Mouse (Mus musculus): ENCODE measurements at regions not wholly inside any gene's neighbourhood (a gene's known extent, or its start where the extent isn't known, plus 50 kb on each side); places are given as distances from the start of the nearest gene placed in this dataset.
A peak's percentile ranks its signal among the peaks of the same experiment; 100 is the strongest.

GRCm38 (mm10) chr13:91274131-91274530 is 50.4 kb upstream of the Atg10 start:
- no peak for DNase-seq

- no peak for DNase-seq
Measured at GRCm38 (mm10) chr13:91274615-91275014, 50.8 kb upstream of the Atg10 start.

GRCm38 (mm10) chr13:91279487-91279886 is 55.7 kb upstream of the Atg10 start:
- peak; percentile 9 for DNase-seq

- no peak for DNase-seq
Measured at GRCm38 (mm10) chr13:91295552-91296170, 71.9 kb upstream of the Atg10 start.

- no peak for DNase-seq
Measured at GRCm38 (mm10) chr13:91296521-91297160, 72.9 kb upstream of the Atg10 start.

- DNase-seq: no peak
Measured at GRCm38 (mm10) chr13:91301849-91302248, 78.1 kb upstream of the Atg10 start.

GRCm38 (mm10) chr13:91305697-91306405 is 82.1 kb upstream of the Atg10 start:
- no peak for DNase-seq

- DNase-seq: no peak
Measured at GRCm38 (mm10) chr13:91306545-91306944, 82.8 kb upstream of the Atg10 start.

GRCm38 (mm10) chr13:91312905-91313571 is 89.3 kb upstream of the Atg10 start:
- no peak for DNase-seq

- peak; percentile 69 for DNase-seq
Measured at GRCm38 (mm10) chr13:91322331-91322730, 98.6 kb upstream of the Atg10 start.

- DNase-seq: no peak
Measured at GRCm38 (mm10) chr13:91326834-91327233, 103.1 kb upstream of the Atg10 start.

GRCm38 (mm10) chr13:91334283-91334682 is 110.5 kb upstream of the Atg10 start:
- DNase-seq: no peak

GRCm38 (mm10) chr13:91344139-91344538 is 115.9 kb upstream of the Ssbp2 start:
- DNase-seq: no peak

- no peak for DNase-seq
Measured at GRCm38 (mm10) chr13:91348489-91349083, 111.5 kb upstream of the Ssbp2 start.

- no peak for DNase-seq
Measured at GRCm38 (mm10) chr13:91352311-91352710, 107.8 kb upstream of the Ssbp2 start.

- no peak for DNase-seq
Measured at GRCm38 (mm10) chr13:91356516-91356915, 103.6 kb upstream of the Ssbp2 start.

GRCm38 (mm10) chr13:91360121-91360520 is 100.0 kb upstream of the Ssbp2 start:
- no peak for DNase-seq

GRCm38 (mm10) chr13:91365270-91365952 is 94.7 kb upstream of the Ssbp2 start:
- peak; percentile 86 for DNase-seq

GRCm38 (mm10) chr13:91366540-91366939 is 93.5 kb upstream of the Ssbp2 start:
- DNase-seq: no peak

GRCm38 (mm10) chr13:91367896-91368556 is 92.1 kb upstream of the Ssbp2 start:
- no peak for DNase-seq

GRCm38 (mm10) chr13:91368664-91369063 is 91.4 kb upstream of the Ssbp2 start:
- DNase-seq: no peak

GRCm38 (mm10) chr13:91370021-91370420 is 90.1 kb upstream of the Ssbp2 start:
- DNase-seq: no peak
